Mouse (Mus musculus): Measurements from ENCODE around the gene Col24a1. TPM values are rescaled to one million over a fixed set of nuclear protein-coding genes. Genes with fewer than 3 reads are reported as not detected.

Gene Col24a1
- polyA plus RNA-seq, 1 experiment = 9.0 TPM

GRCm38 (mm10) chr3:145339851-145340499 lies 47.7 kb downstream of the Col24a1 start:
- TF ChIP-seq POLR2A (IDR thresholded peaks at IDR 0.05; ENCODE audit: extremely low read depth, insufficient read depth, low read length) (no peak), CTCF (IDR thresholded peaks at IDR 0.05; ENCODE audit: extremely low read depth, insufficient read depth, low read length) (no peak)
- no peak overlapping the region for H3K4me3 ChIP-seq (ENCODE audit: insufficient read depth, low read length)
- no peak overlapping the region for H3K27ac ChIP-seq (ENCODE audit: insufficient read depth, low read length)
- H3K4me1 ChIP-seq (ENCODE audit: control insufficient read depth, insufficient read depth, low read length) = no peaks in the 10 kb centered on the region

GRCm38 (mm10) chr3:145348690-145349089 lies 56.4 kb downstream of the Col24a1 start:
- no peaks in the 10 kb centered on the region for H3K4me1 ChIP-seq (ENCODE audit: control insufficient read depth, insufficient read depth, low read length)
- H3K27ac ChIP-seq (ENCODE audit: insufficient read depth, low read length) = no peak overlapping the region
- no peak for TF ChIP-seq POLR2A (IDR thresholded peaks at IDR 0.05; ENCODE audit: extremely low read depth, insufficient read depth, low read length)
- no peak for TF ChIP-seq CTCF (IDR thresholded peaks at IDR 0.05; ENCODE audit: extremely low read depth, insufficient read depth, low read length)
- no peak overlapping the region for H3K4me3 ChIP-seq (ENCODE audit: insufficient read depth, low read length)

- Histone ChIP-seq H3K4me3 (ENCODE audit: insufficient read depth, low read length) (no peak overlapping the region), H3K4me1 (ENCODE audit: control insufficient read depth, insufficient read depth, low read length) (no peaks in the 10 kb centered on the region), H3K27ac (ENCODE audit: insufficient read depth, low read length) (no peak overlapping the region)
- TF ChIP-seq POLR2A (IDR thresholded peaks at IDR 0.05; ENCODE audit: extremely low read depth, insufficient read depth, low read length) = no peak
These were observed 61.7 kb downstream of the Col24a1 start for GRCm38 (mm10) chr3:145353951-145354350.

- TF ChIP-seq POLR2A (IDR thresholded peaks at IDR 0.05; ENCODE audit: extremely low read depth, insufficient read depth, low read length) = no peak
- TF ChIP-seq CTCF (IDR thresholded peaks at IDR 0.05; ENCODE audit: extremely low read depth, insufficient read depth, low read length) = no peak
- no peak overlapping the region for H3K4me3 ChIP-seq (ENCODE audit: insufficient read depth, low read length)
- H3K4me1 ChIP-seq (ENCODE audit: control insufficient read depth, insufficient read depth, low read length) = no peaks in the 10 kb centered on the region
- H3K27ac ChIP-seq (ENCODE audit: insufficient read depth, low read length) = no peak overlapping the region
These were observed 64.7 kb downstream of the Col24a1 start for GRCm38 (mm10) chr3:145356865-145357487.

DNA sequence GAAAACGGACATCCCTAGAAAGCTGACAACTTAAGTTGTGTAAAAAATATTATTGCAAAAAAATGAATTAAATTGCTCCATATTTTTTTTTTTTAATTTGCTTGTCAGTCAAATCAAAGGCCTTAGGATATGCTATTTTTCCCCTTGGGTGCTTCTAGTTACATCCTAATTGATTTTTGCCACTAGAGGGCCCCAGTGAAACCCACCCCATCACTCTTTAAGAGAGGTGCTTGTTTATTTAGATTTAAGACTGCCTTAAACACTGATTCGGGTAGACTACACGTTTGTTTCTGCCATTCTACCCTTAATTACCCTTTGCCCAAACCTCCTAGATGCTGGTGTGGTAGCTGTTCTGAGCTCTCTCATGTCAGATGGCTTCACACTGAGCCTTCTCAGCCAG lies 73.0 kb downstream of the Col24a1 start:
- no peak overlapping the region for H3K4me3 ChIP-seq (ENCODE audit: insufficient read depth, low read length)
- H3K4me1 ChIP-seq (ENCODE audit: control insufficient read depth, insufficient read depth, low read length) = no peaks in the 10 kb centered on the region
- TF ChIP-seq POLR2A (IDR thresholded peaks at IDR 0.05; ENCODE audit: extremely low read depth, insufficient read depth, low read length) (no peak), CTCF (IDR thresholded peaks at IDR 0.05; ENCODE audit: extremely low read depth, insufficient read depth, low read length) (peak; percentile 6; the same call in 1 of the 2 replicates)
- H3K27ac ChIP-seq (ENCODE audit: insufficient read depth, low read length) = no peak overlapping the region

DNA sequence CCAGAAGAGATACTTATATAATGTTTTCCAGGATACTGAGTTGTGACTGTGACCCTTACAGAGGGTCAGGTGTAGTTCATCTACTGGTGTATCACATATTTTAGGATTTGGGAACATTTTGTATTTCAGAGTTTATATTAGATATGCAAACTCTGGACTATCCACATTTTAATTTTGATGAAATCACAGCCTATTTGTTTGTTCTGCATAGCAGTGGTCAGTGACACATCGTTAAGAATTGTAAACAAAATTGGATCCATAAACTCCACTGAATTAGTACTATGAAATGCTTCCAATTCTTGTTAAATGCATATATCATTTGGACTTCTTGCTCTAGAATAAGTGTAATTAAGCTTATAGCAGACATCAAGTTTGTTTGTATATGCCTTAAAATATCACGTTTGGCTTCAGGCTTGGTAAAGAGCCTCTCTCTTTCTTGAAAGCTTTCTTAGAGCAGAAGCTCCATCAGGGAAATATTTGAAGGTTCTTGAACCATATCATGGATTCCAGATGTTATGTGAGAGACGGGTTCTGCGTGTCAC lies 75.0 kb downstream of the Col24a1 start:
- Histone ChIP-seq H3K27ac (ENCODE audit: insufficient read depth, low read length) (no peak overlapping the region), H3K4me1 (ENCODE audit: control insufficient read depth, insufficient read depth, low read length) (no peaks in the 10 kb centered on the region), H3K4me3 (ENCODE audit: insufficient read depth, low read length) (no peak overlapping the region)
- no peak for TF ChIP-seq POLR2A (IDR thresholded peaks at IDR 0.05; ENCODE audit: extremely low read depth, insufficient read depth, low read length)
- TF ChIP-seq CTCF (IDR thresholded peaks at IDR 0.05; ENCODE audit: extremely low read depth, insufficient read depth, low read length) = no peak

DNA sequence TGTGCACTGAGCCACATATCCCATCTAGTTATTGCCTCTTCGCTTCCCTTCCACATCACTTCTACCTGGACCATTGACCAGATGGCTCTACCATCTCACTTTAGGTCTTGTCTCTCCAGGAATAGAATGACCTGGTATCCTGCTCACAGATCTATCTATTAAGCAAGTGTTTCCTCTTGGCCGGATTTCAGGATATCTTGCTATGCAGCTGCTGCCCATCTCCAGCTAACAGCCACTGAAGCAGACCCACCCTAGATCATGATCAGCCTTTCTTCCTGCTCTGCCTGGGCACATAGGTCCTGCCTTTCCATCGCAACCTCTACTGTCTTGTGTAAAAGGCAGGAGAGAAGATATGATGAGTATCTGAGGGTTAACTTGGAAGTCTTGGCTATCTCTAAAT lies 84.0 kb downstream of the Col24a1 start:
- Histone ChIP-seq H3K27ac (ENCODE audit: insufficient read depth, low read length) (no peak overlapping the region), H3K4me3 (ENCODE audit: insufficient read depth, low read length) (no peak overlapping the region), H3K4me1 (ENCODE audit: control insufficient read depth, insufficient read depth, low read length) (no peaks in the 10 kb centered on the region)
- TF ChIP-seq CTCF (IDR thresholded peaks at IDR 0.05; ENCODE audit: extremely low read depth, insufficient read depth, low read length) (no peak), POLR2A (IDR thresholded peaks at IDR 0.05; ENCODE audit: extremely low read depth, insufficient read depth, low read length) (no peak)

GRCm38 (mm10) chr3:145383095-145383494 lies 90.8 kb downstream of the Col24a1 start:
- TF ChIP-seq POLR2A (IDR thresholded peaks at IDR 0.05; ENCODE audit: extremely low read depth, insufficient read depth, low read length) = no peak
- no peak overlapping the region for H3K4me3 ChIP-seq (ENCODE audit: insufficient read depth, low read length)
- no peak overlapping the region for H3K27ac ChIP-seq (ENCODE audit: insufficient read depth, low read length)
- peaks cover 1% of the 10 kb centered on the region; the same call in 1 of the 2 replicates for H3K4me1 ChIP-seq (ENCODE audit: control insufficient read depth, insufficient read depth, low read length)

- H3K4me3 ChIP-seq (ENCODE audit: insufficient read depth, low read length) = no peak overlapping the region
- no peak overlapping the region for H3K27ac ChIP-seq (ENCODE audit: insufficient read depth, low read length)
- peaks cover 1% of the 10 kb centered on the region; the same call in 1 of the 2 replicates for H3K4me1 ChIP-seq (ENCODE audit: control insufficient read depth, insufficient read depth, low read length)
- TF ChIP-seq POLR2A (IDR thresholded peaks at IDR 0.05; ENCODE audit: extremely low read depth, insufficient read depth, low read length) (no peak), CTCF (IDR thresholded peaks at IDR 0.05; ENCODE audit: extremely low read depth, insufficient read depth, low read length) (no peak)
These were observed 94.2 kb downstream of the Col24a1 start for GRCm38 (mm10) chr3:145386434-145386833.

DNA sequence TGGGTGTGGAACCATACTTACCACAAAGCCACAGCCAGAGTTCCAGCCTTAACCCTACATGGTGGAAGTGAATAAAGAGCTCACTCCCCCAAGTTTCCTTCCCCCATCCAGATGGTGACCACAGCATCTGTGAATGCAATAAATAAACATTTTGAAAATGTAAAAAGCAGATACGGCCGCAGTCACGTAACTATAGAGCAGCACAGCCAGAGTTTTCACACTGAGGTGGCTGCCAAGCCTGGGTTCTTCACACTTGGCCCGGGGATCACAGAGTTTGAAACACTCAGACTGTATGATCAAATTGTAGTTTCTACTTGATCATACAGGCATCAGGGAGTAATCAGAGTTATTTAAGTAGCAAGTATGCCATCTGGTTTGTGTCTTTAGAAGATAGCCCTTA lies 98.4 kb downstream of the Col24a1 start:
- no peak for TF ChIP-seq CTCF (IDR thresholded peaks at IDR 0.05; ENCODE audit: extremely low read depth, insufficient read depth, low read length)
- no peak for TF ChIP-seq POLR2A (IDR thresholded peaks at IDR 0.05; ENCODE audit: extremely low read depth, insufficient read depth, low read length)
- Histone ChIP-seq H3K4me1 (ENCODE audit: control insufficient read depth, insufficient read depth, low read length) (peaks cover 1% of the 10 kb centered on the region; the same call in 1 of the 2 replicates), H3K4me3 (ENCODE audit: insufficient read depth, low read length) (no peak overlapping the region), H3K27ac (ENCODE audit: insufficient read depth, low read length) (no peak overlapping the region)
